Mouse (Mus musculus) lung, embryonic 15.5 days (tissue): ENCODE data around the gene Psme1. TPM values are rescaled to one million over a fixed set of nuclear protein-coding genes. Genes with fewer than 3 reads are reported as not detected.

Experiments used
- ATAC-seq: fragments of 200-750 bp; cut with Nextera tagmentation; 2 replicates; pipeline ENCODE4 v1.8.0; 2017; ENCODE audit warnings: moderate number of reproducible peaks, borderline replicate concordance; ENCODE audit not compliant: low FRiP score, low TSS enrichment; ENCODE audit errors: extremely low read depth
- H3K27ac ChIP-seq: fragments of 300-500 bp; sonication (generic); 2 replicates; pipeline ENCODE4 v1.5.1; 2015; ENCODE audit warnings: moderate library complexity, mild to moderate bottlenecking, inconsistent platforms
- H3K27me3 ChIP-seq: fragments of 300-500 bp; sonication (generic); 2 replicates; pipeline ENCODE4 v1.6.1; 2015; ENCODE audit warnings: inconsistent platforms
- H3K36me3 ChIP-seq: fragments of 300-500 bp; sonication (generic); 2 replicates; pipeline ENCODE4 v1.6.1; 2015; ENCODE audit warnings: inconsistent platforms
- H3K4me1 ChIP-seq: fragments of 300-500 bp; sonication (generic); 2 replicates; pipeline ENCODE4 v1.6.1; 2015; ENCODE audit warnings: inconsistent platforms
- H3K4me2 ChIP-seq: fragments of 300-500 bp; sonication (generic); 2 replicates; pipeline ENCODE4 v1.6.1; 2015; ENCODE audit warnings: inconsistent platforms, mild to moderate bottlenecking, moderate library complexity
- H3K4me3 ChIP-seq: fragments of 300-500 bp; sonication (generic); 2 replicates; pipeline ENCODE4 v1.5.1; 2015; ENCODE audit warnings: mild to moderate bottlenecking, inconsistent platforms
- H3K9ac ChIP-seq: fragments of 300-500 bp; sonication (generic); 2 replicates; pipeline ENCODE4 v1.6.1; 2015; ENCODE audit warnings: inconsistent platforms
- H3K9me3 ChIP-seq: fragments of 300-500 bp; sonication (generic); 2 replicates; pipeline ENCODE4 v1.6.1; 2016; ENCODE audit warnings: inconsistent platforms
- WGBS: fragments of 180-500 bp; shearing (Covaris S2); methylation state at CpG from one replicate; pipeline ENCODE4 v1.1.7; 2015; 5-methylcytosine and 5-hydroxymethylcytosine counted together
- polyA plus RNA-seq: library from polyadenylated mRNA; unstranded; fragments of >200 nt; fragmentation: Nextera tagmentation; extraction: Ambion mirVana; gene quantifications from 2 replicates; pipeline ENCODE4 v1.2.1, GENCODE M21; 2015

The Psme1 gene
- polyA plus RNA-seq, 1 experiment from 2014 or later: 168 TPM

DNA sequence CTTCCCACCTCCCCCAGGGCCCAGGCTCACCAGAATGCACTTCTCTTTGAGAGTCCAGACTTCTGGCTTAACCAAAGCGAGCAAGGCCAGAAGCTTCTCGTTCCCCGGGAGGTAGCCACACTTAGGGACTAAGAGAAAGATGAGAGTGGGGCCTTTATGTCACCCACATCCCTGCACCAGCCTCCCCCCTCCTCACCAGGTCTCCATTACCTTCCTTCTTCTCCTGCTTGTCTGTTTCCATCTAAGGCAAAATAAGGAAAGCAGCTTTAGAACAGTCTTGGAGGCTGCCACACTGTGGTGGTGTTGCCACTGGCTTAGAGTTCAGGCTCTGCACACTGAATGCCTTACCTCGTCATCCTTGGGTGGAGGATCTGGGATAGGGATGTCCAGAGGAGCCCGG, 11.3 kb downstream of the Psme1 start:
- 89% methylated on average over 5 of the region's 5 CpGs for WGBS
- Histone ChIP-seq H3K4me1 (peaks cover 32% of the 10 kb centered on the region), H3K4me2 (no peak overlapping the region), H3K27ac (no peak overlapping the region), H3K9me3 (no peaks in the 10 kb centered on the region), H3K36me3 (peaks cover 10% of the 10 kb centered on the region), H3K9ac (no peak overlapping the region), H3K4me3 (no peak overlapping the region), H3K27me3 (peaks cover 7% of the 10 kb centered on the region; the same call in 1 of the 2 replicates)
- no peak for ATAC-seq

DNA sequence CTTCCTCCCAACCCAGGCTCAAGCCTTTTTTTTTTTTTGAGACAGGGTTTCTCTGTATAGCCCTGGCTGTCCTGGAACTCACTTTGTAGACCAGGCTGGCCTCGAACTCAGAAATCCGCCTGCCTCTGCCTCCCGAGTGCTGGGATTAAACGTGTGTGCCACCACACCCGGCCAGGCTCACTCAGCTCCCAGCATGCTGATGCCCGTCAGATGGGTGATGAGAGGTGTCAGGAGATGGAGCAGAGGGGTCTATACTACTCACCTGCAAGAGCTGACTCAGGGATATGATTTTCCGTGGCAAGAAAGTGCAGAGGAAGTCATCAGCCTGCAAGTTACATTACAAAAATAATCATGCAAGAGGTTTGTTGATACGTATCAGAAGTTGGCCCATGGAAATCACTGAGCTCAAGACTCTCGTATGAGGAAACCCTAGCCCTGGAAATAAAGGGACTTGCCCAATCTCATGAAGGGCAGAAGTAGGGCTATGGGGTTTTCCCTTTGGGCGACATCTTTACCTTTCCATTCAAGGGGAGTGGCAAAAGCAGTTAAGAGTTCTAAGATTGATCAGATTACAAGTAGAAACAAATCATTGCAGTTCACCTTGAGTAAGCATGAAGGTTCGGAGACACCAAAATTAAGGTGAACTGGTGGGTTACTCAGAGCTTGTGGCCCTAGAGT, 12.0 kb downstream of the Psme1 start:
- 78% methylated on average over 11 of the region's 11 CpGs for WGBS
- H3K4me2 ChIP-seq: peak overlapping the region; percentile 93
- H3K9ac ChIP-seq: peak overlapping the region; percentile 66
- ATAC-seq: no peak
- H3K27me3 ChIP-seq: peaks cover under 1% of the 10 kb centered on the region; the same call in 1 of the 2 replicates
- peaks cover 13% of the 10 kb centered on the region for H3K36me3 ChIP-seq
- peaks cover 26% of the 10 kb centered on the region for H3K4me1 ChIP-seq
- H3K27ac ChIP-seq: peak overlapping the region; percentile 99; the same call in 1 of the 2 replicates
- H3K4me3 ChIP-seq: peak overlapping the region; percentile 84
- H3K9me3 ChIP-seq: no peaks in the 10 kb centered on the region

DNA sequence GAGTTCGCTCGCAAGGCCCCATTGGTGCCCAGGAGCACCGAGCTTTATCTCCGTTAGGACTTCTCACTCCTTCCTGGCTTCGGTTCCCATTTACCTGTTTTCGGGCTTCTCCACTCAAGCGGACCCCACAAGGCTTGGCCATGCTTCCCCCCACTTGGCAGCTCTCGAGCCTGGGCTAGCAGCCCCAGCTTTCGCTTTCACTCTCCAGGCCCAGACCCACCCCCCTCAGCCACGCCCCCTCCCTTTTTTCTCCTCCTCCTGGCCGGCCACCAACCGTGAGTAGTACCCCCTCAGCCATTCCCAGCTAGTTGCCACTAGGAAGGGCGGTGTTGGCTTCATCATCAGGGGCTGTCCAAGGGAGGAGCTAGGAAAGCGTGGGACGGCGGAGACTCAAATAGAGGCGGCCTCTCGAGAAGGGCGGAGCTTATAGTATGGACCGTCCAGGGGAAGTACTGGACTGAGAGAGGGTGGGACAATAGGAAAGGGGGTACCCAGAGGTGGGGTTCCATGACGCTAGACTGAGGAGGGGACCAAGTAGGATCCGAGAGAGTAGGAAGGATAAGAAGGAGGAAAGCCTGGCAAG, 12.9 kb downstream of the Psme1 start, which contains the start of gene Psme2:
Psme2 (minus strand) TSS at position 366 of the 583 bp plus-strand sequence.
- no peaks in the 10 kb centered on the region for H3K9me3 ChIP-seq
- ATAC-seq: peak; percentile 97
- H3K9ac ChIP-seq: peak within 1 kb of the TSS; percentile 80
- peaks cover 25% of the 10 kb centered on the region for H3K4me1 ChIP-seq
- WGBS: under 1% methylated on average over 22 of the region's 22 CpGs
- H3K27ac ChIP-seq: peak within 1 kb of the TSS; percentile 99
- peak within 1 kb of the TSS; percentile 84 for H3K4me3 ChIP-seq
- no peaks in the 10 kb centered on the region for H3K27me3 ChIP-seq
- peak within 1 kb of the TSS; percentile 93 for H3K4me2 ChIP-seq
- H3K36me3 ChIP-seq: peaks cover 23% of the 10 kb centered on the region

DNA sequence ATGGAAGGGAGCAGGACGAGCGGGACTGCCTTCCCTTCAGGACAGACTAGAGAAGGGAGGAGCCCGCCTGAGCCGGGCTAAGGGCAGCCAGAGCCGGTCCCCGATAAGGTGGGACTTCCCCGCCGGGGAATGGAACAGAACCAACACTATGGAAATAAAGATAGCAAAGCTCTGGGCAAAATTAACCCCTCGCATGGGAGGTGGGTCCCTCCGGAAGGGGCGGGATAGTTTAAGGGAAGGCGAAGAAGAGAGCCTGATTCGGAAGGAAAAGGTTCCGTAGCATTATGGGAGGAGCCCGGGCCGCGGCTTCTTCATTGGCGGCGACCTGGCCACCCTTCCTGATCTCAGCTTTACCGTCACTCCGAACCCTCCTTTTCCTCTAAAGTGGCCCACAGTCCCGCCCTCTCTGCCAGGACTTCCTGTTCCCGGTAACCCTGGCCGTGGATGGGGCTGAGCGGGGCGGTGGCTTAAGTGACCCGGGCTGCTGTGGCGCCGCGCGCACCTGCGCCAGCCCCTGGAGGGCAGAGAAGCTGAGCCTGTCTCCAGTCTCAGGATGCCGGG, 13.5 kb downstream of the Psme1 start, which contains the start of gene Rnf31:
Rnf31 (plus strand) TSS at position 378 of the 561 bp plus-strand sequence.
- Histone ChIP-seq H3K4me3 (peak within 1 kb of the TSS; percentile 84), H3K36me3 (peaks cover 28% of the 10 kb centered on the region), H3K9me3 (no peaks in the 10 kb centered on the region), H3K27me3 (no peaks in the 10 kb centered on the region), H3K9ac (peak within 1 kb of the TSS; percentile 80), H3K4me1 (peaks cover 25% of the 10 kb centered on the region), H3K27ac (peak within 1 kb of the TSS; percentile 99), H3K4me2 (peak within 1 kb of the TSS; percentile 93)
- peak; percentile 90 for ATAC-seq
- WGBS: 0% methylated on average over 33 of the region's 33 CpGs

DNA sequence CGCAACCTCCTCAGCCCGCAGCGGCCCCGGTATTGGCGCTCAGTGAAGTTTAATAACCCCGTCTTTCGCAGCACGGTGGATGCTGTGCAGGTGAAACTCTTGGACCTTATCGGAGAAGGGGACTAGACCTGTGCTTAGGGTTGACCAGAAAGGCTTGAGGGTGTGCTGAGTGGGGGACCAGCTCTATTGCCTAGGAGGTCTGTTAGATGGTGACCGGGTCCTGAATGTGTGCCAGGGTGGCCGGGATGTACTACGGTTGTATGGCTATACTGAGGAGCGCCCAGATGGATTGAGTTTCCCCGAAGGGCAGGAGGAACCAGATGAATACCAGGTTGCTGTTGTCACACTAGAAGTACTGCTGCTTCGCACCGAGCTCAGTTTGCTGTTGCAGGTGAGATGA, 14.3 kb downstream of the Psme1 start:
- Histone ChIP-seq H3K4me1 (peaks cover 25% of the 10 kb centered on the region), H3K9ac (peak overlapping the region; percentile 80), H3K27me3 (no peaks in the 10 kb centered on the region), H3K4me2 (peak overlapping the region; percentile 93), H3K4me3 (peak overlapping the region; percentile 84), H3K36me3 (peaks cover 33% of the 10 kb centered on the region), H3K27ac (peak overlapping the region; percentile 99), H3K9me3 (no peaks in the 10 kb centered on the region)
- 4% methylated on average over 16 of the region's 16 CpGs for WGBS
- no peak for ATAC-seq

DNA sequence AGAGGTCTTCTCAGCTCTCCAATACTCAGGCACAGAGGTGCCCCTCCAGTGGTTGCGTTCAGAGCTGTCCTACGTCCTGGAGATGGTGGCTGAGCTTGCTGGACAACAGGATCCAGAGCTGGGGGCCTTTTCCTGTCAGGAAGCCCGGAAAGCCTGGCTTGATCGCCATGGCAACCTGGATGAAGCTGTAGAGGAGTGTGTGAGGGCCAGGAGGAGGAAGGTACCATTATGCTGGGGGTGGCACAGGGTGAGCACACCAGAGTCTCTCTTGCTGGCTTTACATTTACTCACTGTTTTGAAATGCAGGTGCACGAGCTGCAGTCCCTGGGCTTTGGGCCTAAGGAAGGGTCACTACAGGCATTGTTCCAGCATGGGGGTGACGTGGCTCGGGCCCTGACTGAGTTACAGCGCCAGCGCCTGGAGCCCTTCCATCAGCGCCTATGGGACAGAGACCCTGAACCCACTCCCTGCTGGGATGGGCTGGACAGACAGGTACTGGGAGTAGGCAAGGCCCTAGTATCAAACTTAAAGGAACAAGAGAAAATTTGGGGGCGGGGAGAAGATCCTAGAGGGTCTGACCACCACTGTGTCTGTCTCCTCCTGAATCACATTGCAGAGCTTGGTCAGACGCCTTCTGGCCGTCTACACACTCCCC, 18.2 kb downstream of the Psme1 start:
- peaks cover 60% of the 10 kb centered on the region for H3K36me3 ChIP-seq
- H3K27ac ChIP-seq: no peak overlapping the region
- no peaks in the 10 kb centered on the region for H3K27me3 ChIP-seq
- WGBS: 74% methylated on average over 13 of the region's 13 CpGs
- no peak overlapping the region for H3K9ac ChIP-seq
- peaks cover 17% of the 10 kb centered on the region for H3K4me1 ChIP-seq
- no peak overlapping the region for H3K4me2 ChIP-seq
- no peak overlapping the region for H3K4me3 ChIP-seq
- ATAC-seq: no peak
- H3K9me3 ChIP-seq: no peaks in the 10 kb centered on the region

DNA sequence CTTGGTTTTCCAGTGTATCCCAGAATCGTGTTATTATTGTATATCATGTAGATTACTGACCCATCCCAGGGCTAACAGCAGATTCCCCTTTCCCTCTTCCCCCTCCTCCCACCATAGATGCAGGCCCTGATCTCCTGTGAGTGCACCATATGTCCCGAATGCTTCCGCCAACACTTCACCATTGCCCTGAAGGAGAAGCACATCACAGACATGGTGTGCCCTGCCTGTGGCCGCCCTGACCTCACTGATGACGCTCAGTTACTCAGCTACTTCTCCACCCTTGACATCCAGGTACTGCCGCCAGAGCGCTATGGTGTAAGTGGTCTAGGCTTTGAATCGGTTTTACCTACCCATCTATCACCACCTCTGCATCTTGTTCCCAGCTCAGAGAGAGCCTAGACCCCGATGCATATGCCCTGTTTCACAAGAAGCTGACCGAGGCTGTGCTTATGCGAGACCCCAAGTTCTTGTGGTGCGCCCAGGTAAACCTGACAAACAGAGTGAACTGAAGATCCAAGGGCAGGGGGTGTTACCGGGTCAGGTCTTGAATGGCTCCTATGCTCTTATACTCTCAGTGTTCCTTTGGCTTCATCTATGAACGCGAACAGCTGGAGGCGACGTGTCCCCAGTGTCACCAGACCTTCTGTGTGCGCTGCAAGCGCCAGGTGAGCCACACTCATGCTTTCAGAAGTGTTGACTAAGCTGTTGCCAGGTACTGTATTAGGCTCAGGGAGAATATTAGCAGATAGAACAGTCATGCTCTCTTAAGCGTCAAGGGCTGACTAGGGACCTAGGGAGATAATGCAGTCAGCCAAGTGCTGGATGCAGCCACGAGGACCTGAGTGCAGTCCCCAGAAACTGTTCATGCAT, 20.8 kb downstream of the Psme1 start:
- 92% methylated on average over 21 of the region's 21 CpGs for WGBS
- no peak for ATAC-seq
- peaks cover 80% of the 10 kb centered on the region for H3K36me3 ChIP-seq

DNA sequence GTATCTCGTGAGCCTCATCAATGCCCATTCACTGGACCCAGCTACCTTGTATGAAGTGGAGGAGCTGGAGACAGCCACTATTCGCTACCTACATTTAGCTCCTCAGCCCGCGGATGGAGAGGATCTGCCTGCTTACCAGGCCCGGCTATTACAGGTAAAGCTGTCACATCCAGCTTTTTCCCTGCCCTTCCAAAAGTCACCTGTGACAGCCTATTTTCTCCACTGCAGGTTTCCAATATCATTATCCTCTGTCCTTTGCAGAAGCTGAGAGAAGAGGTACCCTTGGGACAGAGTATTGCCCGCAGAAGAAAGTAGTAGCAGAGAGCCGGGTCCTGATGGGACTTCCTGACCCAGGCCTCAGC, 25.3 kb downstream of the Psme1 start, which contains the start of gene Irf9:
Irf9 (plus strand) TSS at position 301 of the 362 bp plus-strand sequence.
- peaks cover 64% of the 10 kb centered on the region for H3K36me3 ChIP-seq
- WGBS: 79% methylated on average over 7 of the region's 7 CpGs
- ATAC-seq: no peak

More for the DNA sequence above, 20.8 kb downstream of the Psme1 start:
- Histone ChIP-seq H3K4me3 (no peak overlapping the region), H3K4me1 (peaks cover 5% of the 10 kb centered on the region; the same call in 1 of the 2 replicates), H3K27ac (no peak overlapping the region), H3K9ac (no peak overlapping the region), H3K4me2 (no peak overlapping the region), H3K9me3 (no peaks in the 10 kb centered on the region), H3K27me3 (no peaks in the 10 kb centered on the region)

DNA sequence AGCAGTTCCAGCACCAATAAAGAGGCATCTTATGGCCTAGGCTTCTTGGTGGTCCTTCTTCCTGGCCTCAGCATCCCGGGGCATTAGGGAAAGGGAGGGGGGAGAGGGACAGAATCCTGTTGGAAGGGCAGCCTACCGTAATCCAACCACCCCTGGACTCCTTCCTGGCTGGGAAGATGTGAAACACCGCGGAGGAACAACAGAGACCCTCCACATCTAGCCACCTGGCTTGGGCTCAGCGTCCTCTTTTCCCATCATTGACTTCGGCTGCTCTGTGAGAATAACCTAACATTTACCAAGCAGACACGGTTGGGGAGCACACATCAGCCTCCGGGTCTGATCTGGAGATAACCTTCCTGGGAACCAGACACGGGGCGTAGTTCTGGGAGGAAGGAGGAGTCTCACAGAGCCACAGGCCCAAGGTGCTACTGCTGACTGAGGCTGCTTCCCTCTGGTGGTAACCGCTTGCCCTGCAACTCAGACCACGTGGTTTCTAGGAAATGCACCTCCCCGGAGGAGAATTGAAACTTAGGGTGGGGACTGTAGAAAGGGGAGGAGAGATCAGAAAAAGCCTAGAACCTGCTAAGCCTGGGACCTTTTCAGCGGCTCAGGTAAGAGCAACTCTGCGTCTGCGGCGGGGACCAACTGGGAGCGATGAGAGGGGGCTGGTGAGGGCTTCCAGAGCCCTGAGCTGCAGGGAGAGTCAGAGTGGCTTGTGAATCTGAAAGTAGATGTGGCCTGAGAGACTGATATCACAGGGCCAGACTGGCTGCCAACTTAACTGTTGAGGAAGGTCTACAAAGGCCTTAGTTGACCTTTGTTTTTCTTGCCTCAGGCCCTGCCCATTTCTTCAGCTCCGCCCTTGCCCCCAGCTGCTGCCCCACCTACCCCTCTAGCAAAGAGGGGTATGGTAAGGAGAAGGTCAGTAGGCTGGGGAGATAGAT, 26.0 kb downstream of the Psme1 start:
- Histone ChIP-seq H3K4me2 (peak overlapping the region; percentile 61), H3K4me3 (peak overlapping the region; percentile 39), H3K9ac (peak overlapping the region; percentile 33; the same call in 1 of the 2 replicates), H3K4me1 (peaks cover 16% of the 10 kb centered on the region), H3K27me3 (no peaks in the 10 kb centered on the region), H3K9me3 (no peaks in the 10 kb centered on the region), H3K36me3 (peaks cover 65% of the 10 kb centered on the region), H3K27ac (peak overlapping the region; percentile 76)
- ATAC-seq: peak; percentile 89
- 10% methylated on average over 19 of the region's 19 CpGs for WGBS

More for the DNA sequence above, 25.3 kb downstream of the Psme1 start, which contains the start of gene Irf9:
- H3K27ac ChIP-seq: peak within 1 kb of the TSS; percentile 76
- no peaks in the 10 kb centered on the region for H3K27me3 ChIP-seq
- H3K4me3 ChIP-seq: peak within 1 kb of the TSS; percentile 39
- peak within 1 kb of the TSS; percentile 33; the same call in 1 of the 2 replicates for H3K9ac ChIP-seq
- H3K4me2 ChIP-seq: peak within 1 kb of the TSS; percentile 61
- H3K9me3 ChIP-seq: no peaks in the 10 kb centered on the region
- H3K4me1 ChIP-seq: peaks cover 16% of the 10 kb centered on the region

DNA sequence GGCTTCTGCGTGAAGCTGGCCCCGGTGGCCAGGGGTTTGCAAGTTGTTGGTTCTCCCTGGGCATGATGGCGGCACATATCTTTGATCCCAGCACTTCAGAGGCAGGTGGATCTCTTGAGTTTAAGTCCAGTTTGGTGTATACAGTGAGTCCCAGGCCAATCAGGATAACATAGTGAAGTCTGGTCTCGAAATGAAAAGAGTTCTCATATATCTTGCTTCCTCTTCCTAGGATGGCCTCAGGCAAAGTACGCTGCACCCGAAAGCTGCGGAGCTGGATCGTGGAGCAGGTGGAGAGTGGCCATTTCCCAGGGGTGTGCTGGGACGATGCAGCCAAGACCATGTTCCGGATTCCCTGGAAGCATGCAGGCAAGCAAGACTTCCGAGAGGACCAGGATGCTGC, 26.9 kb downstream of the Psme1 start:
- ATAC-seq: no peak
- Histone ChIP-seq H3K9ac (peak overlapping the region; percentile 33; the same call in 1 of the 2 replicates), H3K4me3 (peak overlapping the region; percentile 39), H3K27me3 (no peaks in the 10 kb centered on the region), H3K27ac (0 out of 2 replicates have a peak overlapping the region, but pooled peaks have one; percentile 76), H3K9me3 (no peaks in the 10 kb centered on the region), H3K4me1 (peaks cover 16% of the 10 kb centered on the region), H3K36me3 (peaks cover 63% of the 10 kb centered on the region), H3K4me2 (peak overlapping the region; percentile 61)
- WGBS: 92% methylated on average over 11 of the region's 11 CpGs
